Mouse (Mus musculus) spleen, postnatal 10 days (tissue): ENCODE data around the gene Hist1h2ac.

ENCODE experiments used
- DNase-seq, 2 experiments: peaks; one replicate each; pipeline ENCODE4 v3.0.0; 2021 to 2022; ENCODE audit warnings: low spot score in 2 of 2

Hist1h2ac gene

DNA sequence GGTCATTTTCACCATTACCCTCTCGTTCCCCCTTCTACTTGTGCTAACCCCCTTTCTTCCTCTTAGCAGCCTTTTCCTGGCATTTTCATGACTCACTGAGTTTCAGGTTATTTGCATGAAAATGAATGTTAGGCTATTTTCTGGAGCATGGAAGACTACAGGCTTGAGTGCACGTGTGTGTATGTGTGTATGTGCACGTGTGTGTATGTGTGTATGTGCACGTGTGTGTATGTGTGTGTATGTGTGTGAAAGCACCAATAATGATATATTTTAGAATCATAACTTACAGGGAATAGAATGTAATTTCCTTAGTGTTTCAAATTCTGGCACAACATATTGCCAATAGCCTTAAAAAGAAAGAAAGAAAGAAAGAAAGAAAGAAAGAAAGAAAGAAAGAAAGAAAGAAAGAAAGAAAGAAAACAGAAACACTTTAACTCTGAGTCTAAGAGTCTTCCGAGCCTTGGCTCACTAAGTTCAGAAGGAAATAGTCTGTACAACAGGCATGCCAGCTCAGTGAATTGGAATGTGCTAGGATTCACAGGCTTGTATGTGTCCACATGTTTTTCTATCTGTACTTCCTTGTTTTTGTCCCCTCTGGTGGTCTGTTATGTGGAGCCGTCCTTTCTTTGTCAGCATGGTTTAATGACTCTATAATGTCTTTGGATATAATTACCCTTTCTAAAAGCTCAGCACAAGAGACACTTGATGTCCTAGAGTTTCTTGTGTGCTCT lies 23.9 kb downstream of the Hist1h2ac start:
- DNase-seq: no peak
